Mouse (Mus musculus) hindbrain, embryonic 14.5 days (tissue): Measurements from ENCODE around the gene Mettl18. TPM values are rescaled to one million over a fixed set of nuclear protein-coding genes. Genes with fewer than 3 reads are reported as not detected.

ENCODE experiments used
- ATAC-seq: fragments of 200-750 bp; cut with Nextera tagmentation; 2 replicates; pipeline ENCODE4 v1.8.0; 2017; ENCODE audit warnings: moderate number of reproducible peaks, mild to moderate bottlenecking, moderate TSS enrichment, moderate library complexity; ENCODE audit not compliant: low FRiP score
- DNase-seq: peaks from one replicate; pipeline ENCODE4 v3.0.0-alpha.2; 2015; ENCODE audit warnings: low spot score
- H3K27ac ChIP-seq: fragments of 300-500 bp; sonication (generic); 2 replicates; pipeline ENCODE4 v1.5.1; 2014; ENCODE audit warnings: mild to moderate bottlenecking, moderate library complexity
- H3K27me3 ChIP-seq: fragments of 300-500 bp; sonication (generic); 2 replicates; pipeline ENCODE4 v1.6.1; 2014; ENCODE audit warnings: mild to moderate bottlenecking, low read length, mixed read lengths; ENCODE audit not compliant: control insufficient read depth, insufficient read depth
- H3K36me3 ChIP-seq: fragments of 300-500 bp; sonication (generic); replicated peaks from 2 replicates; pipeline ENCODE4 v1.6.1; 2014; ENCODE audit not compliant: control insufficient read depth, insufficient read depth
- H3K4me1 ChIP-seq: fragments of 300-500 bp; sonication (generic); replicated peaks from 2 replicates; pipeline ENCODE4 v1.6.1; 2014; ENCODE audit warnings: antibody characterized with exemption, low read length, mixed read lengths; ENCODE audit not compliant: control insufficient read depth, insufficient read depth
- H3K4me2 ChIP-seq: fragments of 300-500 bp; sonication (generic); replicated peaks from 2 replicates; pipeline ENCODE4 v1.6.1; 2014; ENCODE audit warnings: mild to moderate bottlenecking, moderate library complexity
- H3K4me3 ChIP-seq: fragments of 300-500 bp; sonication (generic); replicated peaks from 2 replicates; pipeline ENCODE4 v1.5.1; 2014; ENCODE audit warnings: mild to moderate bottlenecking, low read length
- H3K9ac ChIP-seq: fragments of 300-500 bp; sonication (generic); 2 replicates; pipeline ENCODE4 v1.6.1; 2014
- H3K9me3 ChIP-seq: fragments of 300-500 bp; sonication (generic); 2 replicates; pipeline ENCODE4 v1.6.1; 2016; ENCODE audit warnings: low read length; ENCODE audit not compliant: control insufficient read depth
- WGBS: fragments of 180-500 bp; shearing (Covaris S2); extraction: QIAGEN DNeasy Blood & Tissue Kit; methylation state at CpG from one replicate; pipeline ENCODE4 v1.1.7; 2014; 5-methylcytosine and 5-hydroxymethylcytosine counted together
- polyA plus RNA-seq: library from polyadenylated mRNA; unstranded; fragments of >200 nt; fragmentation: Nextera tagmentation; extraction: Ambion mirVana; gene quantifications from 2 replicates; pipeline ENCODE4 v1.2.1, GENCODE M21; 2014

The Mettl18 gene
- polyA plus RNA-seq, 1 experiment from 2014 or later, result 9.1 TPM

DNA sequence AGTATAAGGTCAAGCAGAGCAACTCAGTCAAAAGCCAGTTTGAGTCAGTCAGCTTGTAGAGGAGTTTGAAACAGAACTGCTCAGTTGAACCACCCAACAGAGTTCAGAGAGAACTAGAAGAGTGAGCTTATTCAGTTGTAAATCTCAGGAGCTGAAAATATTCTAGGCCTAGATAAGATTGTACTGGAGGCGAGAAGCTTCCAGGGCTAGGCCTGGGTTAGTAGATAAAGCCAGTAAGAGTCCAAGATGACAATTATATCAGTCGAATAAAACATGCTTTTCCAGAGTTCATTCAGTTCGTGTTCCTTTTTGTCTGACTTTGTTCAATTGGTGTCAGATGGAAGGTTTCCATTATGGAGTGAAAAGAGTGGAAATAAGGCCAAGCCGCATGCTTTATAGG lies 31.0 kb downstream of the Mettl18 start:
- DNase-seq (no peak), ATAC-seq (no peak)
- Histone ChIP-seq H3K9ac (no peak overlapping the region), H3K4me2 (no peak overlapping the region), H3K36me3 (no peaks in the 10 kb centered on the region), H3K4me1 (no peaks in the 10 kb centered on the region), H3K27me3 (no peaks in the 10 kb centered on the region), H3K9me3 (no peaks in the 10 kb centered on the region), H3K27ac (no peak overlapping the region), H3K4me3 (no peak overlapping the region)
- WGBS, result 92% methylated on average over 4 of the region's 4 CpGs

GRCm38 (mm10) chr1:164027416-164027815 lies 32.7 kb downstream of the Mettl18 start:
- no peak overlapping the region for H3K4me3 ChIP-seq
- no peaks in the 10 kb centered on the region for H3K4me1 ChIP-seq
- H3K9ac ChIP-seq, result no peak overlapping the region
- ATAC-seq, result no peak
- WGBS, result 60% methylated on average over 5 of the region's 5 CpGs
- H3K36me3 ChIP-seq, result no peaks in the 10 kb centered on the region
- no peaks in the 10 kb centered on the region for H3K27me3 ChIP-seq
- H3K9me3 ChIP-seq, result no peaks in the 10 kb centered on the region
- no peak overlapping the region for H3K27ac ChIP-seq
- no peak overlapping the region for H3K4me2 ChIP-seq
- no peak for DNase-seq

DNA sequence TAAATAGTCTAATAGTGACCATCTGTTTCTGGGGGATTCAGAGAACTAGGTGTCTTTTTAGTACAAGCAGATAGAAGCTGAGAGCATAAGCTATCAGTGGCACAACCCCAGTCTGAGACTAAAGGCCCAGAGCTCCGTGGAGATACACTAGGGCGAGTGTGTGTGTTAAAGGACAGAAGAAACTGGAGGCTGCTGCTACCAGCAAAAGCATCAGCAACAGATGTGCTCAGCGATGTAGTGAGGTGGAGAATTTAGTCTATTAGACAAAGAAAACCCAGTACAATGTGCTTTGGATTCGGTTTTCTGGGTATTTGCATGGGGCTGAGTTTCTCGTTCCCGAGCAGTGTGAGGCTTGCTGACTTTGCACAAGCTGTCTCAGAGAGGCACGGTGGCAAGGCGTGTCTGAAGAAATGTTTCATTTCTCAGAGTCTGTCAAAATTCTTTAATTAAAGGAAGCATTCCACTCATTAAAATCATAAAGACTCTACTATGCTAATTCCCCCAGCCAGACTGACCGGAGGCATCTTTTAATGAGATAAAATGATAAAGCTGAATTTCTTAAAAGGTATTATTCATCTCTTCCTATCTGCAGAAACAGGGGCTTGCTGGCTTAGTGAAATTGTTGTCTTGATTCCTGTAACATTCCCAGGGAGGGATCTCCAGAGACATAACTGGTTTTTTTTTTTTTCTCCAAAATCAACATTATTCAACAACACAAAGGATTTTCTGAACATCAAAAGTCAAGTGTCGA lies 45.9 kb downstream of the Mettl18 start:
- H3K27me3 ChIP-seq, result no peaks in the 10 kb centered on the region
- no peak for DNase-seq
- H3K4me2 ChIP-seq, result no peak overlapping the region
- H3K4me1 ChIP-seq, result no peaks in the 10 kb centered on the region
- no peaks in the 10 kb centered on the region for H3K9me3 ChIP-seq
- no peak overlapping the region for H3K4me3 ChIP-seq
- ATAC-seq, result no peak
- no peak overlapping the region for H3K9ac ChIP-seq
- H3K36me3 ChIP-seq, result no peaks in the 10 kb centered on the region
- WGBS, result 68% methylated on average over 10 of the region's 10 CpGs
- H3K27ac ChIP-seq, result no peak overlapping the region

- H3K4me2 ChIP-seq, result no peak overlapping the region
- H3K9me3 ChIP-seq, result no peaks in the 10 kb centered on the region
- no peak overlapping the region for H3K27ac ChIP-seq
- ATAC-seq (no peak), DNase-seq (no peak)
- H3K27me3 ChIP-seq, result no peaks in the 10 kb centered on the region
- H3K4me1 ChIP-seq, result no peaks in the 10 kb centered on the region
- no peaks in the 10 kb centered on the region for H3K36me3 ChIP-seq
- H3K9ac ChIP-seq, result no peak overlapping the region
- H3K4me3 ChIP-seq, result no peak overlapping the region
- WGBS, result 79% methylated on average over 3 of the region's 3 CpGs
Observed at GRCm38 (mm10) chr1:164043549-164043948, 48.9 kb downstream of the Mettl18 start.

Other genes starting within 250 kb of the Mettl18 start
- gene Kifap3, start 215.3 kb upstream of the Mettl18 start, polyA plus RNA-seq, result 150 and 160 TPM in 2 replicates
- gene Scyl3, start 65.8 kb upstream of the Mettl18 start, polyA plus RNA-seq, result 16.6 and 19.1 TPM in 2 replicates
- gene BC055324, start 93 bp upstream of the Mettl18 start, polyA plus RNA-seq, result 5.5 and 5.7 TPM in 2 replicates
- gene Sele, start 53.3 kb downstream of the Mettl18 start, polyA plus RNA-seq, result not detected in 2 replicates
- gene Sell, start 67.1 kb downstream of the Mettl18 start, polyA plus RNA-seq, result 0.13 TPM in 1 of 2 replicates, not detected in the other
- not detected in 2 replicates for gene Selp, start 120.4 kb downstream of the Mettl18 start, polyA plus RNA-seq
- 0.18 and 0.24 TPM in 2 replicates for gene F5, start 156.9 kb downstream of the Mettl18 start, polyA plus RNA-seq